Mouse (Mus musculus) liver, postnatal 0 days (tissue): ENCODE measurements around the gene Rnf150. TPM values are rescaled to one million over a fixed set of nuclear protein-coding genes. Genes with fewer than 3 reads are reported as not detected.

Experiments used
- ATAC-seq: fragments of 200-750 bp; cut with Nextera tagmentation; 2 replicates; pipeline ENCODE4 v1.8.0; 2017; ENCODE audit warnings: mild to moderate bottlenecking, moderate library complexity
- DNase-seq: peaks from one replicate; pipeline ENCODE4 v3.0.0-alpha.2; 2016
- H3K27ac ChIP-seq: fragments of 300-500 bp; sonication (generic); 2 replicates; pipeline ENCODE4 v1.5.1; 2014; ENCODE audit warnings: antibody characterized with exemption, moderate library complexity, mild to moderate bottlenecking, low read depth
- H3K27me3 ChIP-seq: fragments of 300-500 bp; sonication (generic); 2 replicates; pipeline ENCODE4 v1.6.1; 2014; ENCODE audit warnings: low read length, control low read depth, mixed read lengths; ENCODE audit not compliant: insufficient read depth
- H3K36me3 ChIP-seq: fragments of 300-500 bp; sonication (generic); replicated peaks from 2 replicates; pipeline ENCODE4 v1.6.1; 2014; ENCODE audit warnings: mild to moderate bottlenecking, control low read depth, low read length, moderate library complexity, mixed read lengths; ENCODE audit not compliant: insufficient read depth
- H3K4me1 ChIP-seq: fragments of 300-500 bp; sonication (generic); 2 replicates; pipeline ENCODE4 v1.6.1; 2014; ENCODE audit warnings: antibody characterized with exemption, mild to moderate bottlenecking, control low read depth; ENCODE audit not compliant: insufficient read depth
- H3K4me2 ChIP-seq: fragments of 300-500 bp; sonication (generic); 2 replicates; pipeline ENCODE4 v1.6.1; 2014; ENCODE audit warnings: low read depth, mild to moderate bottlenecking, low read length, moderate library complexity, mixed read lengths
- H3K4me3 ChIP-seq: fragments of 300-500 bp; sonication (generic); 2 replicates; pipeline ENCODE4 v1.5.1; 2014; ENCODE audit warnings: low read depth, low read length
- H3K9ac ChIP-seq: fragments of 300-500 bp; sonication (generic); replicated peaks from 2 replicates; pipeline ENCODE4 v1.6.1; 2014; ENCODE audit warnings: mild to moderate bottlenecking, moderate library complexity
- H3K9me3 ChIP-seq: fragments of 300-500 bp; sonication (generic); 2 replicates; pipeline ENCODE4 v1.6.1; 2016; ENCODE audit warnings: mild to moderate bottlenecking, control low read depth, low read length, mixed read lengths
- CTCF ChIP-seq: sonication (generic); IDR thresholded peaks from 2 replicates; pipeline ENCODE4 v1.5.1; 2016; ENCODE audit warnings: antibody characterized with exemption, low read depth
- EP300 ChIP-seq: IDR thresholded peaks from 2 replicates; pipeline ENCODE4 v1.6.1; 2016; ENCODE audit warnings: antibody characterized with exemption, low read depth, mild to moderate bottlenecking
- WGBS: fragments of 180-500 bp; shearing (Covaris S2); extraction: QIAGEN DNeasy Blood & Tissue Kit; methylation state at CpG from one replicate; pipeline ENCODE4 v1.1.7; 2014; ENCODE audit not compliant: insufficient replicate concordance; 5-methylcytosine and 5-hydroxymethylcytosine counted together
- polyA plus RNA-seq: library from polyadenylated mRNA; unstranded; fragments of >200 nt; fragmentation: Nextera tagmentation; extraction: Ambion mirVana; gene quantifications from 2 replicates; pipeline ENCODE4 v1.2.1, GENCODE M21; 2015

Gene Rnf150
- 0.14 and 0.15 TPM in 2 replicates for polyA plus RNA-seq

GRCm38 (mm10) chr8:82863041-82863744 is at the start of gene Rnf150:
Gene Rnf150, plus strand, starts transcription at chr8:82863356.
- H3K4me2 ChIP-seq = peak within 1 kb of the TSS; percentile 92
- WGBS = under 1% methylated on average over 23 of the region's 39 CpGs
- TF ChIP-seq CTCF (peak; percentile 74), EP300 (no peak)

GRCm38 (mm10) chr8:82826135-82827046 is 36.8 kb upstream of the Rnf150 start:
- TF ChIP-seq CTCF (no peak), EP300 (no peak)
- ATAC-seq = no peak
- 63% methylated on average over 11 of the region's 11 CpGs for WGBS

More at GRCm38 (mm10) chr8:82863041-82863744, at the start of gene Rnf150:
- H3K9me3 ChIP-seq = no peaks in the 10 kb centered on the region
- peak within 1 kb of the TSS; percentile 62 for H3K4me3 ChIP-seq
- peaks cover 24% of the 10 kb centered on the region for H3K27me3 ChIP-seq
- ATAC-seq = peak; percentile 60
- no peak within 1 kb of the TSS for H3K27ac ChIP-seq
- H3K36me3 ChIP-seq = no peaks in the 10 kb centered on the region
- peaks cover 5% of the 10 kb centered on the region; the same call in 1 of the 2 replicates for H3K4me1 ChIP-seq
- peak within 1 kb of the TSS; percentile 63 for H3K9ac ChIP-seq
- peak; percentile 72 for DNase-seq

GRCm38 (mm10) chr8:82840415-82840814 is 22.7 kb upstream of the Rnf150 start:
- Histone ChIP-seq H3K27ac (no peak overlapping the region), H3K9ac (no peak overlapping the region), H3K27me3 (no peaks in the 10 kb centered on the region), H3K4me3 (no peak overlapping the region), H3K4me2 (no peak overlapping the region), H3K4me1 (no peaks in the 10 kb centered on the region), H3K36me3 (no peaks in the 10 kb centered on the region), H3K9me3 (no peaks in the 10 kb centered on the region)
- no peak for ATAC-seq
- no peak for DNase-seq
- TF ChIP-seq EP300 (no peak), CTCF (no peak)
- WGBS = 75% methylated on average over 3 of the region's 3 CpGs

More at GRCm38 (mm10) chr8:82826135-82827046, 36.8 kb upstream of the Rnf150 start:
- no peak overlapping the region for H3K9ac ChIP-seq
- H3K36me3 ChIP-seq = no peaks in the 10 kb centered on the region
- H3K4me3 ChIP-seq = no peak overlapping the region
- no peaks in the 10 kb centered on the region for H3K4me1 ChIP-seq
- no peak overlapping the region for H3K4me2 ChIP-seq
- no peaks in the 10 kb centered on the region for H3K9me3 ChIP-seq
- no peak overlapping the region for H3K27ac ChIP-seq
- H3K27me3 ChIP-seq = no peaks in the 10 kb centered on the region
- DNase-seq = no peak

GRCm38 (mm10) chr8:82840963-82841362 is 22.2 kb upstream of the Rnf150 start:
- DNase-seq (no peak), ATAC-seq (no peak)
- no peak for TF ChIP-seq CTCF
- TF ChIP-seq EP300 = no peak
- no peaks in the 10 kb centered on the region for H3K9me3 ChIP-seq
- no peak overlapping the region for H3K4me2 ChIP-seq
- no peak overlapping the region for H3K4me3 ChIP-seq
- no peaks in the 10 kb centered on the region for H3K36me3 ChIP-seq
- no peak overlapping the region for H3K9ac ChIP-seq
- WGBS = 30% methylated on average over 1 of the region's 1 CpGs
- no peak overlapping the region for H3K27ac ChIP-seq
- no peaks in the 10 kb centered on the region for H3K4me1 ChIP-seq
- H3K27me3 ChIP-seq = no peaks in the 10 kb centered on the region

GRCm38 (mm10) chr8:82841520-82842142 is 21.5 kb upstream of the Rnf150 start:
- Histone ChIP-seq H3K36me3 (no peaks in the 10 kb centered on the region), H3K9ac (no peak overlapping the region), H3K4me2 (no peak overlapping the region), H3K4me3 (no peak overlapping the region), H3K4me1 (no peaks in the 10 kb centered on the region), H3K27ac (no peak overlapping the region), H3K27me3 (no peaks in the 10 kb centered on the region), H3K9me3 (no peaks in the 10 kb centered on the region)
- WGBS = 41% methylated on average over 6 of the region's 6 CpGs
- no peak for DNase-seq
- TF ChIP-seq CTCF (peak; percentile 45), EP300 (no peak)
- no peak for ATAC-seq

- Histone ChIP-seq H3K27ac (no peak overlapping the region), H3K4me2 (no peak overlapping the region), H3K27me3 (no peaks in the 10 kb centered on the region), H3K36me3 (no peaks in the 10 kb centered on the region), H3K4me1 (no peaks in the 10 kb centered on the region), H3K9me3 (no peaks in the 10 kb centered on the region), H3K4me3 (no peak overlapping the region), H3K9ac (no peak overlapping the region)
- no peak for DNase-seq
- no peak for ATAC-seq
- TF ChIP-seq CTCF = no peak
- TF ChIP-seq EP300 = no peak
- WGBS = 6% methylated on average over 1 of the region's 1 CpGs
Measured at GRCm38 (mm10) chr8:82843697-82844096, 19.5 kb upstream of the Rnf150 start.
